Comparison of ENCODE assay signal across 16 mouse cellular contexts in the genomic region with DNA sequence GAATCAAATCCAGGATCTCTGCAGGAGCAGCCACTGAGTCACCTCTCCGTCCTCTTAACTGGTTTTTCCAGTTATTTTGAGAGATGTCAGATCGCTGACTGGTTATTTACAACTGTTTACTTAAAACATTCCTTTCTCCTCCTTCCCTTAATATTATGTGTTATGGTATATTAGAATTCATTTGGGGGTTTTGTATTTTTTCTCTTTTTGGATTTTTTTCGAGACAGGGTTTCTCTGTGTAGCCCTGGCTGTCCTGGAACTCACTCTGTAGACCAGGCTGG.
"Had no signal": no experiment of that assay in that cellular context is flagged by ENCODE, and none has a peak within 500 bp of the region (broad histone marks: within the 10 kb centered on the region; RNA-seq: fewer than 3 reads in every experiment).

No protein-coding gene starts in this region.

- H3K4me2 ChIP-seq: limb, embryonic 13.5 days; neural tube, embryonic 15.5 days had no signal

- H3K9ac ChIP-seq: limb, embryonic 13.5 days; liver, embryonic 14.5 days; neural tube, embryonic 15.5 days had no signal

- H3K4me3 ChIP-seq: limb, embryonic 13.5 days; midbrain, embryonic 10.5 days; myocyte; neural tube, embryonic 15.5 days had no signal

- DNase-seq: kidney, adult 2 months; kidney, postnatal 25 days; layer of hippocampus, adult 9-11 months; layer of hippocampus, postnatal 36 days; left cerebral cortex, postnatal 4 days; lung, postnatal 10 days; midbrain, embryonic 14.5 days; right cerebral cortex, adult 18-20 months; right cerebral cortex, postnatal 25 days; thymus, postnatal 4 days had no signal

- ATAC-seq: inflammation-experienced regulatory T-cells, adult 6 months had no signal

- H3K9me3 ChIP-seq: limb, embryonic 13.5 days; midbrain, embryonic 10.5 days; neural tube, embryonic 15.5 days had no signal

- H3K36me3 ChIP-seq: neural tube, embryonic 15.5 days had no signal

- H3K4me1 ChIP-seq: limb, embryonic 13.5 days had no signal

- H3K27ac ChIP-seq: limb, embryonic 13.5 days; liver, embryonic 14.5 days; midbrain, embryonic 10.5 days; neural tube, embryonic 15.5 days had no signal

- H3K27me3 ChIP-seq: limb, embryonic 13.5 days; neural tube, embryonic 15.5 days had no signal
